Mouse (Mus musculus) neural tube, embryonic 12.5 days (tissue): ENCODE measurements around the gene Cmah. TPM values are rescaled to one million over a fixed set of nuclear protein-coding genes. Genes with fewer than 3 reads are reported as not detected.

Source experiments
- ATAC-seq: fragments of 200-750 bp; cut with Nextera tagmentation; 2 replicates; pipeline ENCODE4 v1.8.0; 2017; ENCODE audit warnings: low read depth, mild to moderate bottlenecking, moderate TSS enrichment, moderate library complexity; ENCODE audit not compliant: low FRiP score
- H3K27ac ChIP-seq: fragments of 300-500 bp; sonication (generic); 2 replicates; pipeline ENCODE4 v1.5.1; 2016
- H3K27me3 ChIP-seq: fragments of 300-500 bp; sonication (generic); replicated peaks from 2 replicates; pipeline ENCODE4 v1.6.1; 2016; ENCODE audit warnings: mild to moderate bottlenecking
- H3K36me3 ChIP-seq: fragments of 300-500 bp; sonication (generic); 2 replicates; pipeline ENCODE4 v1.6.1; 2016; ENCODE audit warnings: mild to moderate bottlenecking
- H3K4me1 ChIP-seq: fragments of 300-500 bp; sonication (generic); 2 replicates; pipeline ENCODE4 v1.6.1; 2016
- H3K4me2 ChIP-seq: fragments of 300-500 bp; sonication (generic); replicated peaks from 2 replicates; pipeline ENCODE4 v1.6.1; 2016; ENCODE audit warnings: mild to moderate bottlenecking
- H3K4me3 ChIP-seq: fragments of 300-500 bp; sonication (generic); 2 replicates; pipeline ENCODE4 v1.5.1; 2016
- H3K9ac ChIP-seq: fragments of 300-500 bp; sonication (generic); 2 replicates; pipeline ENCODE4 v1.6.1; 2016; ENCODE audit warnings: mild to moderate bottlenecking
- H3K9me3 ChIP-seq: fragments of 300-500 bp; sonication (generic); 2 replicates; pipeline ENCODE4 v1.6.1; 2016; ENCODE audit warnings: mild to moderate bottlenecking
- WGBS: fragments of 180-500 bp; shearing (Covaris S2); methylation state at CpG from one replicate; pipeline ENCODE4 v1.1.7; 2016; 5-methylcytosine and 5-hydroxymethylcytosine counted together
- polyA plus RNA-seq: library from polyadenylated mRNA; unstranded; fragments of >200 nt; fragmentation: Nextera tagmentation; extraction: Ambion mirVana; gene quantifications from 2 replicates; pipeline ENCODE4 v1.2.1, GENCODE M21; 2016

Cmah gene
- polyA plus RNA-seq, 1 experiment from 2014 or later = 0.27 TPM

- H3K36me3 ChIP-seq = no peaks in the 10 kb centered on the region
- H3K27me3 ChIP-seq = no peaks in the 10 kb centered on the region
- no peaks in the 10 kb centered on the region for H3K9me3 ChIP-seq
- no peak overlapping the region for H3K4me3 ChIP-seq
- no peaks in the 10 kb centered on the region for H3K4me1 ChIP-seq
- H3K9ac ChIP-seq = no peak overlapping the region
- no peak overlapping the region for H3K27ac ChIP-seq
- 85% methylated on average over 1 of the region's 1 CpGs for WGBS
- no peak for ATAC-seq
- no peak overlapping the region for H3K4me2 ChIP-seq
Observed at GRCm38 (mm10) chr13:24511367-24511766, 184.2 kb downstream of the Cmah start.

- no peaks in the 10 kb centered on the region for H3K4me1 ChIP-seq
- no peak overlapping the region for H3K9ac ChIP-seq
- no peak for ATAC-seq
- no peak overlapping the region for H3K27ac ChIP-seq
- WGBS = 78% methylated on average over 14 of the region's 14 CpGs
- no peak overlapping the region for H3K4me3 ChIP-seq
- H3K27me3 ChIP-seq = no peaks in the 10 kb centered on the region
- no peaks in the 10 kb centered on the region for H3K36me3 ChIP-seq
- no peaks in the 10 kb centered on the region for H3K9me3 ChIP-seq
- no peak overlapping the region for H3K4me2 ChIP-seq
Observed at GRCm38 (mm10) chr13:24511932-24512520, 184.8 kb downstream of the Cmah start.

GRCm38 (mm10) chr13:24513717-24514116 is 186.5 kb downstream of the Cmah start:
- H3K27me3 ChIP-seq = no peaks in the 10 kb centered on the region
- H3K27ac ChIP-seq = no peak overlapping the region
- H3K4me3 ChIP-seq = no peak overlapping the region
- H3K9ac ChIP-seq = no peak overlapping the region
- no peaks in the 10 kb centered on the region for H3K9me3 ChIP-seq
- H3K36me3 ChIP-seq = no peaks in the 10 kb centered on the region
- WGBS = 85% methylated on average over 3 of the region's 3 CpGs
- ATAC-seq = no peak
- no peaks in the 10 kb centered on the region for H3K4me1 ChIP-seq
- no peak overlapping the region for H3K4me2 ChIP-seq

- no peaks in the 10 kb centered on the region for H3K9me3 ChIP-seq
- H3K27me3 ChIP-seq = no peaks in the 10 kb centered on the region
- H3K4me3 ChIP-seq = no peak overlapping the region
- H3K36me3 ChIP-seq = no peaks in the 10 kb centered on the region
- no peak for ATAC-seq
- no peak overlapping the region for H3K9ac ChIP-seq
- peaks cover 3% of the 10 kb centered on the region; the same call in 1 of the 2 replicates for H3K4me1 ChIP-seq
- WGBS = 42% methylated on average over 6 of the region's 6 CpGs
- H3K4me2 ChIP-seq = no peak overlapping the region
- no peak overlapping the region for H3K27ac ChIP-seq
Observed at GRCm38 (mm10) chr13:24515101-24515675, 188.0 kb downstream of the Cmah start.

- H3K36me3 ChIP-seq = no peaks in the 10 kb centered on the region
- H3K27me3 ChIP-seq = no peaks in the 10 kb centered on the region; the same call in 1 of the 2 replicates
- H3K27ac ChIP-seq = no peak overlapping the region
- no peak overlapping the region for H3K4me2 ChIP-seq
- H3K9ac ChIP-seq = no peak overlapping the region
- H3K9me3 ChIP-seq = no peaks in the 10 kb centered on the region
- no peak overlapping the region for H3K4me3 ChIP-seq
- no peak for ATAC-seq
- peaks cover 13% of the 10 kb centered on the region for H3K4me1 ChIP-seq
- WGBS = 68% methylated on average over 2 of the region's 2 CpGs
Observed at GRCm38 (mm10) chr13:24517757-24518156, 190.6 kb downstream of the Cmah start.

GRCm38 (mm10) chr13:24518887-24519286 is 191.7 kb downstream of the Cmah start:
- no peaks in the 10 kb centered on the region for H3K9me3 ChIP-seq
- no peak overlapping the region for H3K4me3 ChIP-seq
- H3K27me3 ChIP-seq = no peaks in the 10 kb centered on the region; the same call in 1 of the 2 replicates
- ATAC-seq = no peak; the same call in 1 of the 2 replicates
- WGBS = 36% methylated on average over 6 of the region's 6 CpGs
- H3K36me3 ChIP-seq = no peaks in the 10 kb centered on the region
- H3K4me1 ChIP-seq = peaks cover 13% of the 10 kb centered on the region
- no peak overlapping the region for H3K4me2 ChIP-seq
- no peak overlapping the region for H3K9ac ChIP-seq
- no peak overlapping the region for H3K27ac ChIP-seq

- WGBS = 84% methylated on average over 14 of the region's 14 CpGs
- Histone ChIP-seq H3K27ac (no peak overlapping the region), H3K27me3 (no peaks in the 10 kb centered on the region; the same call in 1 of the 2 replicates), H3K4me2 (no peak overlapping the region), H3K9ac (no peak overlapping the region), H3K4me1 (peaks cover 13% of the 10 kb centered on the region), H3K4me3 (no peak overlapping the region), H3K9me3 (no peaks in the 10 kb centered on the region), H3K36me3 (no peaks in the 10 kb centered on the region)
- ATAC-seq = no peak
Observed at GRCm38 (mm10) chr13:24519976-24520647, 192.9 kb downstream of the Cmah start.

- H3K9ac ChIP-seq = no peak overlapping the region
- 85% methylated on average over 10 of the region's 10 CpGs for whole genome bisulfite sequencing
- no peak overlapping the region for H3K4me2 ChIP-seq
- no peaks in the 10 kb centered on the region; the same call in 1 of the 2 replicates for H3K27me3 ChIP-seq
- ATAC-seq = no peak
- no peak overlapping the region for H3K4me3 ChIP-seq
- peaks cover 13% of the 10 kb centered on the region for H3K4me1 ChIP-seq
- no peak overlapping the region for H3K27ac ChIP-seq
- H3K9me3 ChIP-seq = no peaks in the 10 kb centered on the region
- no peaks in the 10 kb centered on the region for H3K36me3 ChIP-seq
Observed at GRCm38 (mm10) chr13:24520796-24521195, 193.6 kb downstream of the Cmah start.

GRCm38 (mm10) chr13:24521446-24522342 is 194.5 kb downstream of the Cmah start:
- no peak for ATAC-seq
- Histone ChIP-seq H3K4me2 (peak overlapping the region; percentile 14; the same call in 1 of the 2 replicates), H3K36me3 (no peaks in the 10 kb centered on the region), H3K4me1 (peaks cover 13% of the 10 kb centered on the region), H3K9me3 (no peaks in the 10 kb centered on the region), H3K27ac (no peak overlapping the region), H3K27me3 (no peaks in the 10 kb centered on the region; the same call in 1 of the 2 replicates), H3K9ac (no peak overlapping the region), H3K4me3 (no peak overlapping the region)
- WGBS = 55% methylated on average over 18 of the region's 18 CpGs

GRCm38 (mm10) chr13:24522343-24522837 is 195.2 kb downstream of the Cmah start:
- Histone ChIP-seq H3K9me3 (no peaks in the 10 kb centered on the region), H3K4me2 (no peak overlapping the region), H3K36me3 (no peaks in the 10 kb centered on the region), H3K27me3 (no peaks in the 10 kb centered on the region; the same call in 1 of the 2 replicates), H3K4me3 (no peak overlapping the region), H3K27ac (no peak overlapping the region), H3K4me1 (peaks cover 13% of the 10 kb centered on the region), H3K9ac (no peak overlapping the region)
- ATAC-seq = no peak
- 89% methylated on average over 7 of the region's 7 CpGs for WGBS

- Histone ChIP-seq H3K4me3 (no peak overlapping the region), H3K9ac (no peak overlapping the region), H3K27me3 (no peaks in the 10 kb centered on the region; the same call in 1 of the 2 replicates), H3K4me1 (peaks cover 13% of the 10 kb centered on the region), H3K36me3 (no peaks in the 10 kb centered on the region), H3K9me3 (no peaks in the 10 kb centered on the region), H3K27ac (no peak overlapping the region), H3K4me2 (no peak overlapping the region)
- 75% methylated on average over 4 of the region's 4 CpGs for WGBS
- ATAC-seq = no peak
Observed at GRCm38 (mm10) chr13:24523587-24524221, 196.5 kb downstream of the Cmah start.
